Mouse (Mus musculus): ENCODE data around the gene 1700019D03Rik. TPM values are rescaled to one million over a fixed set of nuclear protein-coding genes. Genes with fewer than 3 reads are reported as not detected.

The 1700019D03Rik gene
- 2.0 TPM for polyA plus RNA-seq (2014; fragmentation: Illumina TruSeq; extraction: RNeasy Lipid Tissue Mini Kit (QIAGEN cat#74804))

DNA sequence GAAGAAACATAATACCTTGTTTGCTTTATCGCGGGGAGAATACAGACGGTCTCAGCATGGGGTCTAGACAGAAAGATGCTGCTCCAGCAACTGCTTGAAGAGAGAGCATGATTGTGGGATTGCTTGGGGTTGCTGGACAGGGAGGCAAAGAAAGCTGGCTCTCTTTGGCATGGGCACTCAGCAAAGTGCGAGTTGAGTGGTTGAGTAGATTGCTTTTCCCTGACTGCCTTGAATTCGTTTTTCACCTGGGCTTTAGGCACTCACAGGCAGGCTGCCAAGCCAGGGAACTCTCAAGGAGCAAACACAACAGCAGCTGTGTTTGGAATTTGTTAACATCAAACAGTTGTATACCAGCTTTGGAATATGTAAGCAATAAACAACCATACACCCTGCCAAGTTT is at the start of gene 1700019D03Rik:
Gene 1700019D03Rik, minus strand, starts transcription at position 101 of the 400 bp plus-strand sequence.

DNA sequence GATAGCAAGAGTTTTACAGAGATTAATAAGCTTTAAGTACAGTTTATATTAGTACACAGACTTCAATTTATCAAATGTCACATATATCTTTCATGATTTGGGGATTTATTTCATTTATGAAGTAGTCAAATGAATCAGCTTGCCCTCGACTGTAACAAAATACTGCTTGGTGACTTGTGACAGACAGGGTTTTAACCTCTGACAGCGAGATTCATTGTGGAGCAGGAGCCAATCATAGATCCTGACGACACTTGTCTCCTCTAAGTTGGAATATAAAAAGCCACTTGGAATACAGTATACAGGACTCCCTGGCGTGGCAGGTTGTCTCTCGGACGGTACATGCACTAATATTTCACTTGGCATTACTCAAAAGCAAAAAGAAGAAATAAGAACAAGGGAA is 41.4 kb upstream of the 1700019D03Rik start, which contains the start of gene Mstn:
Gene Mstn, plus strand, starts transcription at position 301 of the 400 bp plus-strand sequence.

Other genes with a start within 250 kb of the 1700019D03Rik start
- 13.9 TPM for gene Inpp1, start 202.5 kb downstream of the 1700019D03Rik start, polyA plus RNA-seq (2014; fragmentation: Illumina TruSeq; extraction: RNeasy Lipid Tissue Mini Kit (QIAGEN cat#74804))
- gene Hibch, start 175.2 kb downstream of the 1700019D03Rik start, polyA plus RNA-seq (2014; fragmentation: Illumina TruSeq; extraction: RNeasy Lipid Tissue Mini Kit (QIAGEN cat#74804)), result 79.5 TPM
- not detected for gene Mstn, start 41.5 kb upstream of the 1700019D03Rik start, polyA plus RNA-seq (2014; fragmentation: Illumina TruSeq; extraction: RNeasy Lipid Tissue Mini Kit (QIAGEN cat#74804))
- gene 1700019A02Rik, start 167.5 kb upstream of the 1700019D03Rik start, polyA plus RNA-seq (2014; fragmentation: Illumina TruSeq; extraction: RNeasy Lipid Tissue Mini Kit (QIAGEN cat#74804)), result not detected

All from ovary, adult 10 weeks (tissue).